In genomic region chr8:79984946-79985345, GRCm38 (mm10) we compare ENCODE assay signal across 19 mouse cellular contexts.
"Had no signal": no experiment of that assay in that cellular context is flagged by ENCODE, and none has a peak within 500 bp of the region (broad histone marks: within the 10 kb centered on the region; RNA-seq: fewer than 3 reads in every experiment).

No protein-coding gene starts in this region.

- H3K4me1 ChIP-seq: megakaryocyte, embryonic 14.5 days had no signal

- H3K4me2 ChIP-seq: kidney, embryonic 15.5 days; limb, embryonic 12.5 days; limb, embryonic 15.5 days; liver, embryonic 11.5 days; lung, embryonic 15.5 days; stomach, embryonic 15.5 days had no signal

- H3K27me3 ChIP-seq: kidney, embryonic 15.5 days; limb, embryonic 12.5 days; limb, embryonic 15.5 days; lung, embryonic 15.5 days; megakaryocyte, embryonic 14.5 days; stomach, embryonic 15.5 days had no signal

- H3K9ac ChIP-seq: kidney, embryonic 15.5 days; limb, embryonic 12.5 days; limb, embryonic 15.5 days; liver, embryonic 14.5 days; liver, postnatal 0 days; lung, embryonic 15.5 days; stomach, embryonic 15.5 days had no signal

- ATAC-seq: liver, postnatal 0 days had no signal

- H3K9me3 ChIP-seq: kidney, embryonic 15.5 days; limb, embryonic 12.5 days; limb, embryonic 15.5 days; lung, embryonic 15.5 days; megakaryocyte, embryonic 14.5 days; midbrain, embryonic 10.5 days; stomach, embryonic 15.5 days had no signal

- DNase-seq: kidney, adult 11 months; kidney, adult 8-10 months; kidney, postnatal 10 days; kidney, postnatal 36 days; left cerebral cortex, postnatal 4 days; liver, postnatal 0 days; lung, postnatal 10 days; lung, postnatal 36 days; right cerebral cortex, postnatal 4 days; thymus, postnatal 25 days had no signal

- H3K4me3 ChIP-seq: kidney, embryonic 15.5 days; limb, embryonic 12.5 days; limb, embryonic 15.5 days; lung, embryonic 15.5 days; megakaryocyte, embryonic 14.5 days; midbrain, embryonic 10.5 days; stomach, embryonic 15.5 days had no signal

- H3K27ac ChIP-seq: kidney, embryonic 15.5 days; limb, embryonic 12.5 days; limb, embryonic 15.5 days; liver, embryonic 14.5 days; lung, embryonic 15.5 days; midbrain, embryonic 10.5 days; stomach, embryonic 15.5 days had no signal

- H3K36me3 ChIP-seq: kidney, embryonic 15.5 days; limb, embryonic 12.5 days; limb, embryonic 15.5 days; lung, embryonic 15.5 days; midbrain, embryonic 10.5 days; stomach, embryonic 15.5 days had no signal
